Mouse (Mus musculus): Measurements from ENCODE around the gene Gpr183. TPM values are rescaled to one million over a fixed set of nuclear protein-coding genes. Genes with fewer than 3 reads are reported as not detected.

The Gpr183 gene
- polyA plus RNA-seq, 1 experiment from 2014 or later, result 2.7 TPM

GRCm38 (mm10) chr14:122002224-122002623 is 37.2 kb upstream of the Gpr183 start:
- Histone ChIP-seq H3K36me3 (ENCODE audit: control insufficient read depth, insufficient read depth, low read length) (peaks cover 2% of the 10 kb centered on the region; the same call in 1 of the 2 replicates), H3K27me3 (ENCODE audit: control insufficient read depth, insufficient read depth, low read depth, low read length) (no peaks in the 10 kb centered on the region), H3K9ac (ENCODE audit: low read length) (no peak overlapping the region), H3K27ac (ENCODE audit: low read length) (no peak overlapping the region), H3K4me2 (ENCODE audit: low read depth, low read length) (no peak overlapping the region), H3K4me1 (replicated peaks; ENCODE audit: control insufficient read depth, insufficient read depth, low read length) (no peaks in the 10 kb centered on the region), H3K4me3 (ENCODE audit: low read length) (no peak overlapping the region), H3K9me3 (ENCODE audit: control insufficient read depth, low read length) (no peaks in the 10 kb centered on the region)
- no peak for ATAC-seq (ENCODE audit: low read depth)
- WGBS, result 84% methylated on average over 7 of the region's 7 CpGs

DNA sequence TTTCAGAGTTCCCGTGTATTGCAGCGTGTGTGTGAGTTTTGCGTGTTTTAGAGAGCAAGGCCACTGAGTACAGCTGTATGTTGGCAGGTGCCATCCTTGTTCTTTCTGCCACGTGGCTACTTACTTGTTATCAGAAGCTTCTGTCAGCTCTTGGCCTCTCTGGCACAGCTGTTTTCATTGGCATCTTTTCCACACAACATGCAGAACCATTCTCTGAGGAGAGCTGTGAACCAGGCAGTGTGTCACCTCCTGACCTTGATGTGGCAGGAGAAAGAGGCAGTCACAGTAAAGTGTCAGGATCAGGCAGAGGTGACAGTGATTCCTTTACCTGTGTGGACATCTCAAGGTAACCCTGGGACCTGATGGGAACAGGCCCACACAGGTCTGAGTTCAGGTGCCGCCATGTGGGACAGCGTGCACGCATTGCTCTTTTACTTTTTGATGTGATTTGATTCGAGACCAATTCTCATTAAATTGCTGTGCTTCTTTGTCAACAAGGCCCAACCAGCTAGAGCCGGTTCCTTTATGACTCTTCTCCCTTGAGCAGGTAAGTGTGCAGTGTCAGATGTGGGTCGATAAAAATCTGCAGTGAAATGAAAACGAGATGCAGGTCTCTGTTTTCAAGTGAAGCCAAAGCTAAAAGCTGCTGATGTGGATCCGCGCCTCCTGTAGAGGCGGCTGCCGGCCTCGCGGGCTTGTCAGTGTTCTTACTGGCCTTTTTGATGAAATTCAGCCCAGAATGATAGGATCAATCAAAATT is 35.5 kb upstream of the Gpr183 start:
- H3K4me3 ChIP-seq (ENCODE audit: low read length), result no peak overlapping the region

GRCm38 (mm10) chr14:121999455-121999854 is 34.5 kb upstream of the Gpr183 start:
- no peaks in the 10 kb centered on the region for H3K27me3 ChIP-seq (ENCODE audit: control insufficient read depth, insufficient read depth, low read depth, low read length)
- no peak overlapping the region for H3K4me3 ChIP-seq (ENCODE audit: low read length)
- H3K4me2 ChIP-seq (ENCODE audit: low read depth, low read length), result no peak overlapping the region
- H3K4me1 ChIP-seq (replicated peaks; ENCODE audit: control insufficient read depth, insufficient read depth, low read length), result no peaks in the 10 kb centered on the region
- no peaks in the 10 kb centered on the region for H3K9me3 ChIP-seq (ENCODE audit: control insufficient read depth, low read length)
- H3K36me3 ChIP-seq (ENCODE audit: control insufficient read depth, insufficient read depth, low read length), result peaks cover 2% of the 10 kb centered on the region; the same call in 1 of the 2 replicates
- WGBS, result 73% methylated on average over 8 of the region's 8 CpGs
- ATAC-seq (ENCODE audit: low read depth), result no peak
- H3K27ac ChIP-seq (ENCODE audit: low read length), result no peak overlapping the region
- no peak overlapping the region for H3K9ac ChIP-seq (ENCODE audit: low read length)

More for the DNA sequence above, 35.5 kb upstream of the Gpr183 start:
- WGBS, result 90% methylated on average over 17 of the region's 17 CpGs
- H3K9ac ChIP-seq (ENCODE audit: low read length), result no peak overlapping the region
- no peak overlapping the region for H3K27ac ChIP-seq (ENCODE audit: low read length)
- H3K4me2 ChIP-seq (ENCODE audit: low read depth, low read length), result no peak overlapping the region
- no peaks in the 10 kb centered on the region for H3K27me3 ChIP-seq (ENCODE audit: control insufficient read depth, insufficient read depth, low read depth, low read length)
- H3K9me3 ChIP-seq (ENCODE audit: control insufficient read depth, low read length), result no peaks in the 10 kb centered on the region
- H3K4me1 ChIP-seq (replicated peaks; ENCODE audit: control insufficient read depth, insufficient read depth, low read length), result no peaks in the 10 kb centered on the region
- H3K36me3 ChIP-seq (ENCODE audit: control insufficient read depth, insufficient read depth, low read length), result peaks cover 2% of the 10 kb centered on the region; the same call in 1 of the 2 replicates
- no peak for ATAC-seq (ENCODE audit: low read depth)

DNA sequence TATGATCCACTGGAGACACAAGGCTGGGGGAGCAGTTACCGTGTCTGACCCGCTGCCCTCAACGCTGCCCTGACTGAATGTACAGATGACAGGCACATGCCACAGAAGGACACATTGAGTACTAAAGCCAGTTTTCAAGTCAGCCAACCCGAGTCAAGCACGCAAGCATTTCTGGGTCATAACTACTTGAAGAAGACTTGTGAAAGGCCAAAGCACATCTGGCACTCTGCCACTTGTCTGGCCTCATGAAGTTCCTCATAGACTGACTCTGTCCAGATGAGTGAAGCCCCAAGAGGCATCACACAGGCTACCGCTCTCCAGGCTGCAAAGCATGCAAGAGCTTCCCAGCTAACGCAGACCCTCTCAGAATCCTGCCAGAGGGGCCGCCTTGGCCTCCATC is 31.8 kb upstream of the Gpr183 start:
- 0 out of 2 replicates have a peak, but pooled peaks have one; percentile 24 for ATAC-seq (ENCODE audit: low read depth)
- Histone ChIP-seq H3K36me3 (ENCODE audit: control insufficient read depth, insufficient read depth, low read length) (peaks cover 6% of the 10 kb centered on the region; the same call in 1 of the 2 replicates), H3K9ac (ENCODE audit: low read length) (no peak overlapping the region), H3K4me3 (ENCODE audit: low read length) (no peak overlapping the region), H3K4me1 (replicated peaks; ENCODE audit: control insufficient read depth, insufficient read depth, low read length) (no peaks in the 10 kb centered on the region), H3K9me3 (ENCODE audit: control insufficient read depth, low read length) (no peaks in the 10 kb centered on the region), H3K27ac (ENCODE audit: low read length) (no peak overlapping the region), H3K4me2 (ENCODE audit: low read depth, low read length) (no peak overlapping the region), H3K27me3 (ENCODE audit: control insufficient read depth, insufficient read depth, low read depth, low read length) (no peaks in the 10 kb centered on the region)
- 80% methylated on average over 8 of the region's 8 CpGs for WGBS

DNA sequence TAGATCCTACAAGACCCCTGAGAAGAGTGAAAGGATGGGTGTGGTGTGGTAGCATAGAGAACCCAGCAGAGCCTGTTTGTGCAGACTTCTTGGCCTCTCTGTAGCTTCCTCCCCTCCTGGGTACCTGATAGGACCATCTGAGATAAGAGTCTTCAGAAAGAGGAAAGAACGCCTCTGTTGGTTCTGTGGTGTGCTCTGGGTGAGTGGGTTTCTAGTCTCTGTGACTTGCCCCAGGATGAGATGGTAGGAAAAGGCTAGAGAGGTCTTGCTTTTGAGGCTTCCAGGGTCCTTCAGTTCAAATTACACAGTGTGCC is 30.5 kb upstream of the Gpr183 start:
- Histone ChIP-seq H3K27me3 (ENCODE audit: control insufficient read depth, insufficient read depth, low read depth, low read length) (no peaks in the 10 kb centered on the region), H3K27ac (ENCODE audit: low read length) (no peak overlapping the region), H3K9me3 (ENCODE audit: control insufficient read depth, low read length) (no peaks in the 10 kb centered on the region), H3K36me3 (ENCODE audit: control insufficient read depth, insufficient read depth, low read length) (peaks cover 5% of the 10 kb centered on the region; the same call in 1 of the 2 replicates), H3K9ac (ENCODE audit: low read length) (no peak overlapping the region), H3K4me2 (ENCODE audit: low read depth, low read length) (no peak overlapping the region), H3K4me1 (replicated peaks; ENCODE audit: control insufficient read depth, insufficient read depth, low read length) (no peaks in the 10 kb centered on the region), H3K4me3 (ENCODE audit: low read length) (no peak overlapping the region)
- ATAC-seq (ENCODE audit: low read depth), result no peak
- WGBS, result 89% methylated on average over 1 of the region's 1 CpGs

GRCm38 (mm10) chr14:121994846-121995556 is 30.0 kb upstream of the Gpr183 start:
- 89% methylated on average over 7 of the region's 7 CpGs for WGBS
- Histone ChIP-seq H3K36me3 (ENCODE audit: control insufficient read depth, insufficient read depth, low read length) (peaks cover 5% of the 10 kb centered on the region; the same call in 1 of the 2 replicates), H3K27me3 (ENCODE audit: control insufficient read depth, insufficient read depth, low read depth, low read length) (no peaks in the 10 kb centered on the region)

DNA sequence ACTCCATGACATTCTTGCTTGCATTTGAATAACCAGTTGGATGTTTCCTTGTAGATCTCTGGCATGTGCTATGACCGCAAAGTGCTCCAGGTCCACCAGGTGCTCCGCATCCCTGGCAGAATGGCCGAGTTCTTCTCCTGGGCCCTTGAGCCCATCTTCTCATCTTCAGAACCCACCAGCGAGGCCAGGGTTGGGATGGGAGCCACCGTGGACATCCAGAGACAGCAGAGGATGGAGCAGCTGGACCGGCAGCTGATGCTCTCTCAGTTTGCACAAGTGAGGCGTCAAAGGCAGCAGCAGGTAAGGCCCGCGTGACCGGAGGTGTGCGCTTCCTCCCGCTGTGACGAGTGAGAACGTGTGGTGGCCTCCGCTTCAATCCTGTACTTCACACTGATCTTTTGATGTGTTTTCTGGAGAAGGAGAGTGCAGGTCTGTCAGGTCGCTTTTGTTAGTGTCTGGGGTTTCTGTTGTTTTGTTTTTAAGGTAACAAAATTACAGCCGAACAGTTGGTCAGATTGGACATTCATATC is 29.2 kb upstream of the Gpr183 start:
- Histone ChIP-seq H3K9me3 (ENCODE audit: control insufficient read depth, low read length) (no peaks in the 10 kb centered on the region), H3K9ac (ENCODE audit: low read length) (no peak overlapping the region), H3K36me3 (ENCODE audit: control insufficient read depth, insufficient read depth, low read length) (peaks cover 5% of the 10 kb centered on the region; the same call in 1 of the 2 replicates), H3K27me3 (ENCODE audit: control insufficient read depth, insufficient read depth, low read depth, low read length) (no peaks in the 10 kb centered on the region), H3K4me3 (ENCODE audit: low read length) (no peak overlapping the region), H3K4me2 (ENCODE audit: low read depth, low read length) (no peak overlapping the region), H3K27ac (ENCODE audit: low read length) (no peak overlapping the region), H3K4me1 (replicated peaks; ENCODE audit: control insufficient read depth, insufficient read depth, low read length) (no peaks in the 10 kb centered on the region)
- no peak for ATAC-seq (ENCODE audit: low read depth)
- WGBS, result 92% methylated on average over 17 of the region's 17 CpGs

More at GRCm38 (mm10) chr14:121994846-121995556, 30.0 kb upstream of the Gpr183 start:
- no peak overlapping the region for H3K27ac ChIP-seq (ENCODE audit: low read length)
- no peaks in the 10 kb centered on the region for H3K4me1 ChIP-seq (replicated peaks; ENCODE audit: control insufficient read depth, insufficient read depth, low read length)
- no peak overlapping the region for H3K4me2 ChIP-seq (ENCODE audit: low read depth, low read length)
- no peaks in the 10 kb centered on the region for H3K9me3 ChIP-seq (ENCODE audit: control insufficient read depth, low read length)
- H3K4me3 ChIP-seq (ENCODE audit: low read length), result no peak overlapping the region
- no peak for ATAC-seq (ENCODE audit: low read depth)
- no peak overlapping the region for H3K9ac ChIP-seq (ENCODE audit: low read length)

DNA sequence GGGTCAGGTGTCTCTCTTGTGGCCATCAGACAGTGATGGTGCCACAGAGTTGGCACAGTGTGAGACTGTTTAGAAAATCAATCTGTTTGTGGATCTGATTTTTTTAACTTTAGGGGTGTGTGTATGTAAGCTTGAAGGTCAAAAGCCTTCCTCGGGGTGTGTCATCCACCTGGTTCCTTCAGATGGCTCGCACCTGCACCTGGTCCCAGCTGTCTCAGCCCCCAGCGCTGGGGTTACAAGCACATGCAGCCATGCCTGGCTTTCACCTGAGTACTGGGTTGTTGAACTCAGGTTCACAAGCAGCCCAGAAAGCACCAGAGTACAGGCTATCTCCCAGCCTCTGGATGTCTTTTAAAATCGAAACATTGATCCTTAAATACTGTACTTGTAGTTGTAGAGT is 28.6 kb upstream of the Gpr183 start:
- H3K4me1 ChIP-seq (replicated peaks; ENCODE audit: control insufficient read depth, insufficient read depth, low read length), result no peaks in the 10 kb centered on the region
- no peak overlapping the region for H3K4me3 ChIP-seq (ENCODE audit: low read length)
- H3K9ac ChIP-seq (ENCODE audit: low read length), result no peak overlapping the region
- 78% methylated on average over 4 of the region's 4 CpGs for WGBS
- no peaks in the 10 kb centered on the region for H3K9me3 ChIP-seq (ENCODE audit: control insufficient read depth, low read length)
- no peaks in the 10 kb centered on the region for H3K27me3 ChIP-seq (ENCODE audit: control insufficient read depth, insufficient read depth, low read depth, low read length)
- no peak for ATAC-seq (ENCODE audit: low read depth)
- no peak overlapping the region for H3K4me2 ChIP-seq (ENCODE audit: low read depth, low read length)
- peaks cover 5% of the 10 kb centered on the region; the same call in 1 of the 2 replicates for H3K36me3 ChIP-seq (ENCODE audit: control insufficient read depth, insufficient read depth, low read length)
- no peak overlapping the region for H3K27ac ChIP-seq (ENCODE audit: low read length)

Measured in lung, embryonic 16.5 days (tissue).